Mouse (Mus musculus): ENCODE results near the gene Nlrp9a.
"Not testable (repeated sequence)": the region's sequence is repeated elsewhere in the genome, so short reads cannot be mapped to it uniquely, and the experiment has no call there.

Gene Nlrp9a

GRCm38 (mm10) chr7:26534723-26535122, at the start of gene Nlrp9a:
Gene Nlrp9a, plus strand, starts transcription at chr7:26535023.
- DNase-seq (ENCODE audit: low read depth, low spot score) = not testable (repeated sequence)

- not testable (repeated sequence) for DNase-seq (ENCODE audit: low read depth, low spot score)
These were observed 45.3 kb upstream of the Nlrp9a start for GRCm38 (mm10) chr7:26489514-26489913.

DNA sequence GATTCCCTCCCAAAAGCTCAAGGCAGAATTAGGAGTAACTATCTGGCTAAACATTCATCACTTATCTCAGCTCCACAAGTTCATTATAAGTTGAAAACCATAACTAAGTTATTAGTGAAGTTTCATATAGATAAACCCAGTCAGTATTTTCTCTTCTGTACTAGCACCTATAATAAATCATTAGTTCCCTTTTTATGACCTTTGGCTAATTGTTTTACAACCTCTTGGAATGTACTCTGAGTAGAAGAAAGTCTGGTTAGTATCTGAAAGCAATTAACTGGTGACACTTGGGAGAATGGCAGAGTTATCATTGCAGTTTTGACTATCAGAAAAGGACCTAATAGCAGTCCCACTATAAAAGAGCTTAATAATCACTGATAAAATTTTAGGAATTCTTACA, 54.3 kb downstream of the Nlrp9a start:
- DNase-seq (ENCODE audit: low read depth, low spot score) = no peak

GRCm38 (mm10) chr7:26589774-26590173, 55.0 kb downstream of the Nlrp9a start:
- no peak for DNase-seq (ENCODE audit: low read depth, low spot score)

DNA sequence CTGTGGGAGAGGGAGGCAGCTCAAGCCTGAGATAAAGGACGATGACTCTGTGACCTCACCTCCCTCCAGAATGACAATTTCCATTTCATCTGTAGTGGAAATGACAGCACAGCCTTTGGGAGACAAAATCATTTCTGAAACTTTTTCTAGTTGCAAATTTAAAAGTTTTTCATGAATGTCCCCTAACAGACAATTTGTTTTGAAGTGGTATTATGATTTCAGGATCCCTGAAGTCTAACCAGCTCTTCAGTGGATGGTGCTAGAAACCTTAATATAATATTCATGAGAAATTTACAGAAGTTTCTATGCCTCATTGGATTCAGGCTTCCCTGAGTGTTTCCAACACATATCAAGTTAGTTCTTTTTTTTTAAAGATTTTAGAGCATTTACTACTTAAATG, 83.5 kb downstream of the Nlrp9a start, which contains the start of gene Vmn1r185:
Gene Vmn1r185 (minus strand): TSS at position 101 of the 400 bp plus-strand sequence.
- DNase-seq (ENCODE audit: low read depth, low spot score) = not testable (repeated sequence)
